Mouse (Mus musculus) C2C12 (cell line): ENCODE measurements around the gene Mpp3.

Experiments
- CTCF ChIP-seq: IDR thresholded peaks from one replicate; pipeline ENCODE4 v1.5.1; 2011; ENCODE audit not compliant: control insufficient read depth, insufficient read depth, insufficient read length
- USF1 ChIP-seq: IDR thresholded peaks from one replicate; pipeline ENCODE4 v1.6.1; 2011; ENCODE audit warnings: low read depth, mild to moderate bottlenecking, control low read depth, moderate library complexity

DNA sequence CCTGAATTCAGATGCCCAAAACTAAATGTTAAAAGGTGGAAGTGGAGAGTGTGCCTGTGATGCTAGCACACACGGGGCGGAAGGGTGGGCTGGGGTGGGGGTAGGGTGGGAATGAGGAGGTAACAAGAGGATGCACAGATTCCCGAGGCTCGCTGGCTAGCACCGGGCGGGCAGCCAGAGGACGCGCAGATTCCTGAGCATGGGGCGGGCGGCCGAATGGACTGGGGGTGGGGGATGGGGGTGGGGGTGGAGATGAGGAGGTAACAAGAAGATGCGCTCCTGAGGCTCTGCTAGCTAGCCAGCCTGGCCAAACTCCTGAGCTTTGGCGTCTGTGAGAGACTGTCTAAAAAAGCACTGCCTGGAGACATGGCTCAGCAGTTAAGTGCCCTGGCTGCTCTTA, 42.2 kb upstream of the Mpp3 start:
- TF ChIP-seq CTCF (no peak), USF1 (no peak)
